Mouse (Mus musculus): ENCODE data around the gene Atat1.
A peak's percentile ranks its signal among the peaks of the same experiment; 100 is the strongest.
"Not testable (repeated sequence)": the region's sequence is repeated elsewhere in the genome, so short reads cannot be mapped to it uniquely, and the experiment has no call there.

Gene Atat1

DNA sequence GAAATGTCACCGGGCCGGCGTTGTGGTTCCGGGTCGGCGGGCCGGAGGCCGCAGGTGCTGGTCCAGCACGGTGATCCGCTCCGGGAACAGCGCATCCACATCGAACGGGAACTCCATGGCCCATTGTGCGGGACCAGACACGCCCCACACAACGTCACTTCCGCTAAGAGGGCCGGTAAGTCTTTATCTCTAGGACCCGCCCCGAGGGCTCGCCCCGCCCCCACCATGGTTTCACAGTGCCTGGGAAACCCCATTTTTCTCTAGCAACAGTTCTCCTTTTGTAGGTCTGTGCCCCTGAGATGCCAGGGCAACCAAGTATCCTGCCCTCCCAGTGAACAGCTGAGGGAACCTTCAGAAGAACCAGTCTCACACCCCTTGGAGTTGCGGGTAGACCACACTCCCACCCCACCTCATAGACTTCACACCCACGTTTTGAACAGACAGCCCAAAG lies at the start of gene Atat1:
Atat1 (minus strand) TSS at position 157 of the 451 bp plus-strand sequence.
- DNase-seq (ENCODE audit: low spot score): peak; percentile 96

DNA sequence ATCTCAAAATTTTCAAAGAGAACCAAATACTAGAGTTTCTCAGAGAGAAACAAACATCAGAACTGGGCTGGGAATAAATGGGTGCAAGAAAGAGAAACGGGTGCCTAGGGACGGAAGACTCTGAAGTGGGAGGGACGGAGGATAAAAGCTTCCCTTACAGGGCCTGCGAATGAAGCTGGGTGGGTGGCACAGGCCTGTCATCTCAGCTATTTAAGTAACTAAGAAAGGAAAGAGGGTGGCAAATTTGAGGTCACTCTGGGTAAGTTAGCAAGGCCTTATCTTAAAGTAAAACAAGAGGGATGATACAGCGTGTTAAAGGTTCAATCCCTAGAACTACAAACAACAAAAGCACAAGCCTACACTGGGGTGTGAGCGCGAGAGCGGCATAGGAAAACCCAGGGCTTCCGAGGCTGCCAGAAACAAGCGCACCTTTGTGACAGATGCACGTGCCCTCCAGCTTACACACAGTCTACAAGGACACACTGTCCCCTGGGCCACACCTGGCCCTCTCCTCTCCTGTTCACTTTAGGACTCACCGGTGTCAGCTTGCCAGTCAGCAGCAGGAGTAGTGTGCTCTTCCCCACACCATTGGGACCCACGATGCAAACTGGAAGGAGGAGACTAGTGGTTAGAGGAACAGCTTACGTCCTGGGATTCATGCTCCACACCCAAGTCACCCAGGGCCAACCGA lies 48.8 kb upstream of the Atat1 start:
- DNase-seq (ENCODE audit: low spot score): no peak

DNA sequence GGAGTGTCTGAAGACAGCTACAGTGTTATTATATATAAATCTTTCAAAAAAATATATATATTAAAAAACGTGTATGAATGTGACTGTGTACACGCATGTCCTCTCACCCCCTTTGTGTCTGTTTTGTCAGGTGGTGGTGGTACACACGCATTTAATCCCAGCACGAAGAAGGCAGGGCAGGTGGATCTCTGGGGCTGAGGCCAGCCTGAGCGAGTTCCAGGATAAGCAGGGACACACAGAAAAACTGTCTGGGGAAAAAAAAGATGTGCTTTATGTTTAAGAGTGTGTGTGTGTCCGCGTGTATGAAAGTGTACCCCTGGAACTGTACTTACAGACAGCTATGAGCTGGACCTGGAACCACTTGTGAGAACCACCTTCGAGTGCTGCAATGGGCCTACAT lies 44.8 kb upstream of the Atat1 start:
- DNase-seq (ENCODE audit: low spot score): no peak

DNA sequence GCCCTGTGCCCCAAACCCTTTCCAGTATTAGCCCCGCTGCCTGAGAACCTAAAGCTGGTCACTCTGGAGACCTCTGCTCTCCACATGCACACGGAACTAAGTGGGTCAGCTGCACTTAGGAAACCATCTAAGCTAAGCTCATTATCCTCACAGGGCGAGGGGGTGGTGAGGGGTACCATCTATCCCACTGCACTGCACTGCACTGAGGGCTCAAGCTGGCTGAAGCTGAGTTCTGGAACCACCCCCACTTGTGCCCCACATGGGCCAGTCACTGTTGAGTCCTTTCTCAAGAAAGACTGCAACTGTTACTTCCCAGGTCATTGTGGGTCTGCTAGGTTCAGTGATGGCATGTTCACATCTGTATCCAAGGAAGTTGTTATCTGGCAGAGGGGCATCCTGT lies 42.7 kb upstream of the Atat1 start:
- DNase-seq (ENCODE audit: low spot score): not testable (repeated sequence)

DNA sequence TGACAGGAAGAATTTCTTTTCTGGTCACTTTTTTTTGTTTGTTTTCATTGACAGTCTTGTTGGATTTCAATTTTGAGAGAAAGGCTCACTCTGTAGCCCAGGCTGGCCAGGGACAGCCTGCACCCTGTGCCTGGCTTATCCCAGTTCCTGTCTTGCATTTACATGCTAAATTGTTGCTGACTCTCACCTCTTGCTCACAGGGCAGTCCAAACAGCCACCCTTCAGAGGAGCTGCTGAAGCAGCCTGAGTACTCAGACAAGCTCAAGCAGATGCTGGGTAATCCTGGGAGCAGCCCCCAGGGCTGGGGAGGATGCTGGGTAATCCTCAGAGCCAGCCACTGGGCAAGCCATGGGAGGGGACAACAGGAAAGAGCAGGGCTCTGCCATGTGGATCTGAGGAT lies 41.1 kb upstream of the Atat1 start:
- not testable (repeated sequence) for DNase-seq (ENCODE audit: low spot score)

DNA sequence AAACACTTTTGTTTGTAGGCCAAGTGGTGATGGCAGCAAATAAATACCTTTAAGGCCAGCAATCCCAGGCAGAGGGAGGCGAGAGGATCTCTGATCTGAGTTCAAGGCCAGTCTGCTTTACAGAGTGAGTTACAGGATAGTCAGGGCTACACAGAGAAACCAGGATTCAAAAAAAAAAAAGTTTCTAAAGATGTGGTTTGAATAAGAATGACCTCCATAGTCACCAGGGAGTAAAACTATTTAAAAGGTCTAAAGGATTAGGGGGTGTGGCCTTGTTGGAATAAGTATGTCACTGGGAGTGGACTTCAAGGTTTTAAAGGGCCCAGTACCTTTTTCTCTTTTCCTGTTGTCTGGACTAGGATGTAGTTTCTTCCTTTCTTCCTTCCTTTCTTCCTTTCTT lies 30.1 kb upstream of the Atat1 start:
- no peak for DNase-seq (ENCODE audit: low spot score)

DNA sequence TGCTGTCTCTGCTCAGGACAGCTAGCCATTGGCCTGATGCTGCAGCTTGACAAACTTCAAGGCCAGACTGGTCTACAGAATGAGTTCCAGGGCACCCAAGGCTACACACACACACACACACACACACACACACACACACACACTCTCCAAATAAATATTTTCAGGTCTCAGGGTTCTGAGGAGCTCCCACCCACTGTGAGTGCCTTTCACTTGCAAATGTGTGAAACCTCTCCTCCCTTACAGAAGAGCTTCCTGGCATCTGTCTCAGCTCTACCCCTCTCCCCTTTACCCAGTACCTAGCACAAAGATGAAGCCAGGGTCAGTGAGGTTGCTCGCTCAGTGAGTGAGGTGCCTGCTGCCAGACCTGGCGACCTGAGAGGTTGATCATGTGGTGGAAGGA lies 29.2 kb upstream of the Atat1 start:
- no peak for DNase-seq (ENCODE audit: low spot score)

DNA sequence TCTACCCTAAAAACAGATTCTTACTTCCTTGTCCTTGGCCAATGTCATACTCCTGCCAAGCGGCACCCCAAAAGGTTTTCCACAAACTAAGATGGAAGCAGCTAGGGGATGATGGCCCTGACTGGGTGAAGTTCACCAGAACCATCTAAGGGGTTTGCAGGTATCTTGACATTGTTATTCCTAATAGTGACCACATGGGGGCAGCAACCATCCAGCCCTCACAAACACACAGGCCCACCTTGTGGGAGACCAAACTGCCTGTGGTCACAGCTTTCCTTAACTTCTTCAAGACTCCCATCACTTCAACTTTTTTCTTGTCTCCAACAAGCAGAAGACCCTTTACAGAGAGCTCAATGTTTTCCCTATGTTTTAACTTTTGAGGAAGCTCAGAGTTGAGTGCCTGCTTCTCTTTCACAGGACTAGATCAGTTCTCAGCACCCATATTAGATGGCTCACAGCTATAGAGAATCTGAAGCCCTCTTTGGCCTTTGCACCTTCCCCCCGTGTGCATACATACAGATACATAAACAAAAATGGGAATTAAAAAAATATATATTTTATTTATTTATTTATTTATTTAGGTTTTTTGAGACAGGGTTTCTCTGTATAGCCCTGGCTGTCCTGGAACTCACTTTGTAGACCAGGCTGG lies 27.9 kb upstream of the Atat1 start:
- DNase-seq (ENCODE audit: low spot score): peak; percentile 83

DNA sequence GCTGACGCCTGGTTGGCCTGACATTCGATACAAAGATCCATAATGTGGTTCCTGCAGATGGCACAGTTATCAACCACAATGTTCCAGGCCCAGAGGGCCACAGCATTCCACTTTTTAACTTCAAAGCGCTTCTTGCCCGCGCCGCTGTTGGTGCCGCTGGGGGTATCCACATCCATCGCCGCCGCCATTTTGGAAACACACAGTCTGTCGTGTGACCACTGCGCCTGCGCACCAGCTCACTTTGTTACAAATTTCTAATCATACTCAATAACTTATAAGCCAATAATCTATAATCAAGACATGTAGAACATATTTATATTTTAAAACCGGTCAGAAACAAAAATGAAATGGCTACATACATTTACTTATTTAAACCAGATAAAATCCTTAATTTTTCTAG lies 25.9 kb upstream of the Atat1 start:
- DNase-seq (ENCODE audit: low spot score): not testable (repeated sequence)

DNA sequence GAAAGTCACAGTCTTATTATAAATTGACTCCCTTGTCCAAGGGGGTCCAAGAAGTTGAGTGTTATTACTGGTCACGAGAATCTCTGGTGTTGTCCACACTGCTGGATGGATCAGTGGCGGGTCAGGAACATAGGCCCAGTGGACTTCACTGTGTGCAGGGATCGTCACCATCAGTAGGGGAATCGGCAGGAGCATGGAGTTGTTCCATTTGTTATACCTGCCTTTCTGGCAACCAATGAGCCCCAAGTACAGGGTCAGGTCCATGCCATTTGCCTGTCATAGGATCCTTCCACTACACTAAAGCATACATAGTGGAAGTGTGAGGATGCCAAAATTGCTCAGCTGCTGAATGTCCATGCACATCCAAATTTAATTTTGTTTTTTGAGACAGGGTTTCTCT lies 22.7 kb upstream of the Atat1 start:
- DNase-seq (ENCODE audit: low spot score): no peak

DNA sequence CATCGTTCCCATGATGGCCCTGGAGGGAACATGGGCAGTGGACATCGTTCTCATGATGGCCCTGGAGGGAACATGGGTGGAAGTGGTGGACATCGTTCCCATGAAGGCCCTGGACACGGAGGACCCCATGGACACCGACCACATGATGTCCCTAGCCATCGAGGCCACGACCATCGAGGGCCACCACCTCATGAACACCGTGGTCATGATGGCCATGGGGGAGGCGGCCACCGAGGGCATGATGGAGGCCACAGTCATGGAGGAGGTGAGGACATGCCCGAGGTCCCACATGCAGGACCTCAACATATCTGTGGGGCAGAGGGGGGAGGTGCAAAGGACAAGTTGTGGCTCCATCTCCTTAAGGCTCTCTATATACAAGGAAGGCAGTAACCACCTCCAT lies 20.8 kb upstream of the Atat1 start:
- DNase-seq (ENCODE audit: low spot score): no peak

DNA sequence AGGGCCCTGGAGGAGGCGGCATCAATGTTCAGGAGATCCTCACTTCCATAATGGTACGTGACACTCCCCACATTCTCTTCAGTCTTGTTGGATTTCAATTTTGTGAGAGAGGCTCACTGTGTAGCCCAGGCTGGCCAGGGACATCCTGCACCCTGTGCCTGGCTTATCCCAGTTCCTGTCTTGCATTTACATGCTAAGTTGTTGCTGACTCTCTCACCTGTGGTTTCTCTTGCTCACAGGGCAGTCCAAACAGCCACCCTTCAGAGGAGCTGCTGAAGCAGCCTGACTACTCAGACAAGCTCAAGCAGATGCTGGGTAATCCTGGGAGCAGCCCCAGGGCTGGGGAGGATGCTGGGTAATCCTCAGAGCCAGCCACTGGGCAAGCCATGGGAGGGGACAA lies 19.7 kb upstream of the Atat1 start:
- no peak for DNase-seq (ENCODE audit: low spot score)

DNA sequence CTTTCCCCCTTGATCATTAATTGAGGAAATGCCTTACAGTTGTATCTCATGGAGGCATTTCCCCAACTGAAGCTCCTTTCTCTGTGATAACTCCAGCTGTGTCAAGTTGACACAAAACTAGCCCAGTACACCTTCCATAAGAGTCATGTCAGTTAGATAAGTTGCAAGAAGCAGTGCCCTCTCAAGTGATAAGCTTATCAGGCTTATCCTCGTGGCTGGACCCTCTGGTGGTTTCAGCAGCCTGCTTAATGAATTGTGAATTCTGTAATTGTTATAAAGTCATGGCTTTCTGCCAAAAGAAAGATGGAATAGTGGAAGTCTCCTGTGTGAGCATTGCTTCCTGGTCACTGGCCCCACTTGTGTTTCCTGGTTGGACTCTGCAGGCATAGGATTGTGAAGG lies 17.6 kb upstream of the Atat1 start:
- DNase-seq (ENCODE audit: low spot score): no peak

DNA sequence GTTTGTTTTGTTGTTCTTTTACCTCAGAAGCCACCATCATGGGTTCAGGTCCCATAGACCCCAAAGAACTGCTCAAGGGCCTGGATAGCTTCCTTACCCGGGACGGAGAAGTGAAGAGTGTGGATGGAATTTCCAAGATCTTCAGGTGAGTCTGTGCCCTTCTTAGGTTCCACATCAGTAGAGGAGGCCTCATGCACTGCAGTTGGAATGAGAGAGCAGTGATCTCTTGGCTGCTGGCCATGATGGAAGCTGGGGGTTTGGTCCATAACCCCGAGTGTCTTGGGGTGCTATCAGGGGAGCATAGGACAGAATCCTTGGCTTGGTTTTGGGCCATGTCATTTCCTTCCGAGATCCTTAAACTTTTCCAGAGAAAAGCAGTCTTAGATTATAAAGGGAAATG lies 13.4 kb upstream of the Atat1 start:
- no peak for DNase-seq (ENCODE audit: low spot score)

DNA sequence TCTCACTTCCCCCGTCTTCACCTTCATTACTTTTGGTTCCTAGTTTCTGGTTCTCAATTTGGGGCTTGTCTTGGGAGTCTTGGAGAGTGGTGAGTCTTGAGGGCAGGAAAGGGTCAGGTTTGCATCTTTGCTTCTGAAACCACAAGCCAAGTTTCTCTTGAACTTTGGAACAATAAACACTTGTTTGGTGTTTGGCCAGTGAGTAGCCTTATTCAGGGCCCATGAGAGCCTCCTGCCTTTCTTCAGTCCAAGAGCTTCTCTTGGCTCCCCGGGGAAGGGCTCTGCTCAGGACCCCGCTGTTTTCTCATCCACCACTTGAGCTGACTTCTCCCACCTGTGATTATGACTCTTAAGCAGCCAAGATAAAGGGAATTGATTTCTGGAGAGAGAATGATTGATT lies 12.7 kb upstream of the Atat1 start:
- no peak for DNase-seq (ENCODE audit: low spot score)

DNA sequence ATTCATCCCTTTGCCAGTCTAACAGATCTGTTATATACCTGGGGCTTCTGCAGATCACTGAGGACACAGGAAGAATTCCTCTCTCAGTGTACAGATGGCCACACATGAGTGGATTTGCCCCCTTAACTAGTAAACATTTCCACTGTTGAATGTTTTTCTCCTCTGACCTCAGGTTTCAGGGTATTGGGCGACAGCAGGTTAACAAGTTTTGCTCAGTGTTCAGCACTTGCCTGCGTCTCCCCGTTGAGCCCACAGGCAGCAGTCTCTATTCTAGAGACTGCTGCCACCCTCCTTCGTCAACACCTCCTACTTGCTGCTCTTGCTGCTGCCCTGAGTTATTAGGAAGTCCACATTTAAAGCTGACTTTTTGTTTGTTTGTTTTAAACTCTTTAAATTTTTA lies 11.8 kb upstream of the Atat1 start:
- DNase-seq (ENCODE audit: low spot score): no peak

DNA sequence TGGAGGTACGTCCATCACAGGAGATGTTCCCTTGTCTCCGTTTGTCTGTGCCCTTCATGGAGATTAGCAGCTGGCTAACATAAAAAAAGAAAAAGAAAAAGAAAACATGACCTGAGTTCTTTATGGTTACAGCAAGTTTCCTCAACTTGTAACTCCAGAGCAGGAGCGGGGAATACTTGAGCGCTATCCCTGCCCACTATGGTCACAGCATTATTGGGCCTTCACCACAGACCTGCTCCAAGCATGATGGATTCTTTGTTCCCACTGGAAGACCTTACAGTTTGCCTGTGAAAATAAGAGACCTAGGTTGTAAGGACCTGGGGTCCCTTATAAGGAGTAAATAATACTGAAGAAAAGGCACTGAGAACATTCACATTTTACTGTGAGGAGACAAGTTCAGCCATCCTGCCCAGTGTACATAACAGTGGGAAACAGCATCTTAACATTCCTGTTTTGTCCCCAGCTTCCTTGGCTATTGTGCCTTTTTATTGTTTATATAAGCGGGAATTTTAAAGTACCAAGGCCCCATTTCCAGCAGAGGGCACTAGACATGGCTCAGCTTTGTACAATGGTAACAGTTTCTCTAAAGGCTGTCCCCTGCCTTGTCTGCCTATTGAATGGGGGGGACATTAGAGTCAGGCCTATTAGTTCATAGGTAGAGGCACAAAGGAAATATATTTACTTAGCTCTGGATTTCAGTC lies 11.1 kb upstream of the Atat1 start:
- peak; percentile 74 for DNase-seq (ENCODE audit: low spot score)

DNA sequence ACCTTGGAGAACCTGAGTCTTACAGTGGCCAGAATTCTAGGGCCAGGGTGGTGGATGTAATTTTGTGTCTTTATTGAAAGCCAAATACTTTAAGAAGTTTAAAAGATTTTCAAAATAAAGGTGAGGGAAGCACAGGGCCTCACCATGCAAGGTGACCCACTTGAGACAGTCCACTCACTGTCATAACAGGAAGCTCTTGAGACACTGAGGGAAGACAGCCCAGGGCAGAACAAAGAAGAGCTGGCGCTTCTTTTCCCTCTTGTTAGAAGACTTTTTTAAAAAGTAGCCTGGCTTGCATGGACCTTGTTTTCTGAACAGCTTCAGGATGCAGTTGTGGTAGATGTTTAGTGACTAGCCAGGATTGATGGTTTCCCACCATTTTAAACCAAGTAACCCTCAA lies 10.5 kb upstream of the Atat1 start:
- no peak for DNase-seq (ENCODE audit: low spot score)

DNA sequence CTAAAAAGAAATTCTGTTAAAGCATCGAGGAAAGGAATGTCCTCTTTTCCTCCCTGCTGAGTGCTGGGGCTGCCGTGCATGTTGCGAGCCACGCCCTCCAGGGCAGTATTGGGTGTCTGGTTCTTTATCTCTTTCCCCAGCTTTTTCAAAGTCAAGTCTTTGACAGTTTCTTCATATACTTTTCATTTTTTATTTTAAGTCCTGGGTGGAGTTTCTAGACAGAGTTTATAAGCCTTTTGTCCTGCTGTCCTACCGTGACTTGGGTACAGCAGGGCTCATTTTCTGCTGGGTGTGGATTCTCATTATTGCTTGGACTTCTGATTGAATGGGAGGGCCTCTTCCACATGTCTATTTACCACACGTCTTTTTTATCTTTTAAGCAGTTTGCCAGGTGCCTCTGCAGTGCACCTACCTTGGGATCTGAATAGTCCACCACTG lies 10.0 kb upstream of the Atat1 start:
- DNase-seq (ENCODE audit: low spot score): no peak

DNA sequence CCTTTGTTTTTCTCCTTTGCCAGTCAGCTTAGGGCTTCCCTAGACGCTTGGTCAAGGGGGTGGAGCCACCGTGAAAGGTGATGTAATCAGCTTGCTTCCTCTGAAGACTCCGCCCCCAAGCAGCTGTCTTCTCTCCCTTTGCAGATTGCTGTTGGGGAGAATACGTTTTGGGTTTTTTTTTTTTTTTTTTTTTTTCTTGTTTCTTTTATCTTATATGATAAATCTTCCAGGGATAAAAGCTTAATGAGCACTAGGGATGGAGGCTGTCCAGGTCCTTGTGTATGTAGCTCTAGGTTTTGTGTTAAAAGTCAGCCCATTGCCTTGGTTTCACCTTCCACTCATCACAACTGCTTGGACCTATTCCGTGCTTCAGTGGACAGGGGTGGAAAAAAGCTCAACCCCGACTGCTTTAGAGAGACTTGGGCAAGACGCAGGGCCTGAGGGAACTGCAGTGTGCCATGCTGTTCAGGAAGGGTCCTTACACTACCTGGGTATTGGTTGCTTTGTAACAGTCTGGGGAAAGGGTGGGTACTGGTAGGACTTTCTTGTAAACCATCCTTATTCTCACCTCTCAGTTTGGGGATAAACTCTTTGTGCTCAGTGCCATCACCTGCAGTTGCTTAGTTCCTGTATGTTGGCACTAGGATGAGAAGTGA lies 9.3 kb upstream of the Atat1 start:
- peak; percentile 97 for DNase-seq (ENCODE audit: low spot score)

DNA sequence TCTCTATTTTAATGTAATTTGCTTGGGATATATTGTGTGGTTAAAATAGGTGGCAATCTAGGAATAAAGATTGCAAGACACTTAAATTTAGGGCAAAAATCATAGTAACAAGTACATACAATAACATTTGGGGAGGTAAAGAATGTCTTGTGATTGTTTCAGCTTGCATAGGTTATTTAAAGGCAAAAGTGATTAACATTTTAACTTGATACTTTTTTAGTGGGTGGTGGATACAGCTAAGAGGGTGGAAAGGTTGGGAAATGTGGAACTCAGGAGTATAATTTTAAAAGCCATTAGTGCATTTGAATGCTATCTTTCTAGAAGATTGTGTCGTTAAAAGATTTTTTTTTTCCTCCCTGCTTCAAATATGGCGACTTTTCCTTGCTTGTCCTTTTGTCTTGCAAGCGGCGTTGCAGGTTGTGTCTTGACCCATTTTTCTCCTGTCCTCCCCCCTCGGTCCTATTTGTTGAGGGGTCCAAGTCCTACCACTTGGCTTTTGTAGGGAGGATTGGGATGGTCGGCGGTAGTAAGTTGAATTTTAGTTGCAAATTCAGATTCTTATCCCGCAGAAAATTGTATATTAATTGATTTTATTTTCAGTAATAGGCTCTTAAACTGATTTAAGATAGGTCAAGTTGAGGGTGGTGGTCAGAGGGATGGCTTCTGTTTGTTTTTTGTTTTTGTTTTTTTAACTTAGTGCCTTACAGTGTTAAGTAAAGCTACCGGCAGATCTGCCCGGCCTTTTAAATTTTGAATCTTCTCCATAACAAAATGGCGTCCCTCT lies 8.6 kb upstream of the Atat1 start:
- DNase-seq (ENCODE audit: low spot score): peak; percentile 79

Measured in retina, embryonic 14.5 days (tissue).